Comparison of ENCODE assay signal across 14 mouse cellular contexts in the genomic region with DNA sequence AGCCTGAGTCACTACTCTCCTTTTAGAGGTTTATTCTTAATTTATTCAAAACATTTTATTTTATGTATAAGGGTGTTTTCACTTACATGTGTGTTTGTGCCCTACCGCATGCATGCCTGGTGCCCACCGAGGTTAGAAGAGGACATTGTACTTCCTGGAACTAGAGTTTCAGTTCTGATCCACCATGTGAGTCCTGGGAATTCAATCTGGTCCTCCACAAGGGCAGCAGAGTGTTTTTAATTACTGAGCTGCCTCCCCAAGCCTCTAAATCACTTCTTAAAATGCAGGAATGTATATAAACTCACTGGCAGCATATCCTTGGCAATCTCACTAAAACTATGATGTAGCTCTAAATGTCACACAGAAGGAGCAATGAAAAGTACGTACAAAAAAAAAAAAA. TPM values are rescaled to one million over a fixed set of nuclear protein-coding genes. Genes with fewer than 3 reads are reported as not detected.
DNase-seq lines count a peak whose midpoint lies in the region; ATAC-seq lines count a peak whose summit lies in the region.
"Not testable (repeated sequence)": the region's sequence is repeated elsewhere in the genome, so short reads cannot be mapped to it uniquely, and the experiment has no call there.
"Had no signal": no experiment of that assay in that cellular context is flagged by ENCODE, and none has a peak within 500 bp of the region (broad histone marks: within the 10 kb centered on the region; RNA-seq: fewer than 3 reads in every experiment).

No protein-coding gene starts in this region.

- H3K27me3 ChIP-seq in liver, embryonic 11.5 days (replicated peaks; ENCODE audit: control insufficient read depth, insufficient read depth, low read length) = not testable (repeated sequence)

- DNase-seq in gastrocnemius, postnatal 25 days = peak; percentile 3
- peak; percentile 1 for DNase-seq in kidney, adult 11 months
- peak; percentile 7 for DNase-seq in liver, embryonic 11.5 days (ENCODE audit: low spot score)
- DNase-seq in thymus, postnatal 0 days (ENCODE audit: low spot score) = peak; percentile 1

- peaks cover 52% of the 10 kb centered on the region for H3K9me3 ChIP-seq in liver, embryonic 11.5 days (ENCODE audit: control insufficient read depth, low read length)

- H3K27ac ChIP-seq in liver, embryonic 11.5 days (ENCODE audit: low read depth, low read length) = not testable (repeated sequence)

- ATAC-seq in liver, embryonic 11.5 days (replicated peaks; ENCODE audit: low FRiP score) = not testable (repeated sequence)

- H3K36me3 ChIP-seq in liver, embryonic 11.5 days (ENCODE audit: control insufficient read depth, insufficient read depth, low read length) = not testable (repeated sequence)

- not testable (repeated sequence) for H3K4me1 ChIP-seq in liver, embryonic 11.5 days (replicated peaks; ENCODE audit: control insufficient read depth, insufficient read depth, low read length)

- H3K9ac ChIP-seq in liver, embryonic 11.5 days (ENCODE audit: low read depth, low read length) = not testable (repeated sequence)

- WGBS in liver, embryonic 11.5 days = 71% methylated on average over 3 of the region's 3 CpGs

- H3K4me2 ChIP-seq in liver, embryonic 11.5 days = not testable (repeated sequence)

- not testable (repeated sequence) for H3K4me3 ChIP-seq in liver, embryonic 11.5 days (ENCODE audit: low read depth, low read length)

RNA-seq across cellular contexts. Expression of a gene that starts 22.4 kb away (rescaled TPM):
- total RNA-seq in gastrocnemius, postnatal 25 days (2021) = not detected
- polyA plus RNA-seq in liver, embryonic 11.5 days (2014; fragmentation: Nextera tagmentation; extraction: Ambion mirVana) = 0.37 and 0.55 TPM in 2 replicates
- not detected in 2 replicates for polyA plus RNA-seq in thymus, postnatal 0 days (2015; fragmentation: Nextera tagmentation; extraction: Ambion mirVana)
- total RNA-seq: adrenal gland, postnatal 25 days; forebrain, postnatal 0 days had no signal
- polyA plus RNA-seq: adrenal gland, adult 2 months; brain, embryonic 14.5 days; embryonic facial prominence, embryonic 12.5 days; embryonic facial prominence, embryonic 14.5 days; forebrain, embryonic 13.5 days; forebrain, embryonic 15.5 days; forebrain, postnatal 0 days had no signal

RNA-seq across cellular contexts. Expression of a gene that starts 33.2 kb away (rescaled TPM):
- not detected for total RNA-seq in gastrocnemius, postnatal 25 days (2021)
- 0.34 and 0.39 TPM in 2 replicates for polyA plus RNA-seq in liver, embryonic 11.5 days (2014; fragmentation: Nextera tagmentation; extraction: Ambion mirVana)
- 0.48 and 0.60 TPM in 2 replicates for polyA plus RNA-seq in thymus, postnatal 0 days (2015; fragmentation: Nextera tagmentation; extraction: Ambion mirVana)
- total RNA-seq: common myeloid progenitor, adult 5-6 weeks; forebrain, postnatal 0 days had no signal
- polyA plus RNA-seq: adrenal gland, adult 2 months; embryonic facial prominence, embryonic 14.5 days; forebrain, embryonic 11.5 days; forebrain, embryonic 13.5 days; forebrain, embryonic 15.5 days; forebrain, postnatal 0 days had no signal
